Mouse (Mus musculus) brown adipose tissue, adult 24 weeks (tissue): ENCODE measurements around the gene Tfdp1. TPM values are rescaled to one million over a fixed set of nuclear protein-coding genes. Genes with fewer than 3 reads are reported as not detected.

Experiments used
- H3K27ac ChIP-seq: fragments of 200-500 bp; replicated peaks from 2 replicates; pipeline ENCODE4 v1.5.1; 2012; ENCODE audit warnings: low read depth, mild to moderate bottlenecking, low read length
- H3K4me1 ChIP-seq: fragments of 200-500 bp; 2 replicates; pipeline ENCODE4 v1.6.1; 2012; ENCODE audit warnings: low read length, mixed read lengths; ENCODE audit not compliant: control insufficient read depth, insufficient read depth, insufficient read length
- H3K4me3 ChIP-seq: fragments of 200-500 bp; 2 replicates; pipeline ENCODE4 v1.5.1; 2012; ENCODE audit warnings: low read depth, mild to moderate bottlenecking, low read length, moderate library complexity; ENCODE audit not compliant: insufficient read depth
- polyA plus RNA-seq: library from polyadenylated mRNA; stranded (reverse); fragments of >200 nt; gene quantifications from 2 replicates; pipeline ENCODE4 v1.2.4, GENCODE M21; 2012; ENCODE audit not compliant: missing spikeins, insufficient read depth, insufficient read length

Tfdp1 gene
- polyA plus RNA-seq, 1 experiment: 32.5 TPM

DNA sequence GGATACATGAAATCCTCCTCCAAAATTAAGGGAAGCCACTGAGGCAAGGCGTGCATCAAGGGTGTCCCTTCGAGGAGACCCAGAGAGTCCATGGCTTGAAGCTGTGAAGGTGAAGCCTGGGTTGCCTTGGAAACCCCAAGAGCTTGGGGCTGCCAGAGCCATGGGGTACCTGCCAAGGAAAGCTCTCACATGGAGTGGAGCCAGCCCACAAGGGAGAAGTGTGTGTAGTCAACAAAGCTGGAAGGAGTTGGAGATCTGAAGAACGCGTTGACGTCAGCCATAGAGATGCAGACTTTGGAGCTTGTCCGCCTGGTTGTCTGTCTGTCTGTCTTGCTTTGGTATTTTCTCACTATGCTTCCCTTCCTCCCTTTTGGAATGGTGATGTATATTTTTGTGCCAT is 82.4 kb downstream of the Tfdp1 start:
- Histone ChIP-seq H3K27ac (no peak overlapping the region), H3K4me3 (no peak overlapping the region), H3K4me1 (peaks cover 2% of the 10 kb centered on the region; the same call in 1 of the 2 replicates)

DNA sequence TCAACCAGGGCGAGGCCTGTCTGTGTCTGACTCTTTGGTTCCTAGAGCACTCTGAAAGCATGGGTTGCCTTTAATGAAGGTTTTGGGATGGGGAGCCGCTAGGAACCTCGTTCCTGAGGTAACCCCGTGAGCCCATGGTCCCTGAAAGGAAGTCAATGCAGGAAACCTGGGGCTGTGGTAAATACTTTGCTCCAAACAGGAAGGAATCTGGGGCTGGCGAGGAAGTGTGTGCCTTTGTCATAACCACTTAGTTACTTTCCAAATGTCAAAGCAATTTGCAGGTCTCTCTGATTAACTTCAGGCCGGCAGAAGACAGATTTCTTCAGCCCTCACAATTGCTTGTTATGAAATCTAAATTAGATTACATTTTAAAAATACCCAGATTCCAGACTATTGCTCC is 88.8 kb downstream of the Tfdp1 start:
- Histone ChIP-seq H3K4me3 (peak overlapping the region; percentile 53), H3K27ac (peak overlapping the region; percentile 88), H3K4me1 (peaks cover 19% of the 10 kb centered on the region)

Other genes starting within 250 kb of the Tfdp1 start
- gene Pcid2, start 233.3 kb upstream of the Tfdp1 start, polyA plus RNA-seq: 10.8 and 12.3 TPM in 2 replicates
- 48.5 and 48.8 TPM in 2 replicates for gene Cul4a, start 233.1 kb upstream of the Tfdp1 start, polyA plus RNA-seq
- gene Lamp1, start 179.6 kb upstream of the Tfdp1 start, polyA plus RNA-seq: 398 and 413 TPM in 2 replicates
- 33.7 and 45.2 TPM in 2 replicates for gene Grtp1, start 138.1 kb upstream of the Tfdp1 start, polyA plus RNA-seq
- 15.6 and 22.8 TPM in 2 replicates for gene Adprhl1, start 84.6 kb upstream of the Tfdp1 start, polyA plus RNA-seq
- 21.1 and 24.8 TPM in 2 replicates for gene Dcun1d2, start 50.6 kb upstream of the Tfdp1 start, polyA plus RNA-seq
- 22.9 and 25.9 TPM in 2 replicates for gene Tmco3, start 50.6 kb upstream of the Tfdp1 start, polyA plus RNA-seq
- 12.8 and 22.6 TPM in 2 replicates for gene Atp4b, start 58.1 kb downstream of the Tfdp1 start, polyA plus RNA-seq
- not detected in 2 replicates for gene Grk1, start 66.3 kb downstream of the Tfdp1 start, polyA plus RNA-seq
- 1.4 and 1.7 TPM in 2 replicates for gene Tmem255b, start 96.4 kb downstream of the Tfdp1 start, polyA plus RNA-seq
- gene Gas6, start 155.7 kb downstream of the Tfdp1 start, polyA plus RNA-seq: 29.5 and 31.0 TPM in 2 replicates
- gene 1700029H14Rik, start 223.7 kb downstream of the Tfdp1 start, polyA plus RNA-seq: not detected in 2 replicates